Mouse (Mus musculus): ENCODE measurements around the gene Pth1r. TPM values are rescaled to one million over a fixed set of nuclear protein-coding genes. Genes with fewer than 3 reads are reported as not detected.
"Not testable (repeated sequence)": the region's sequence is repeated elsewhere in the genome, so short reads cannot be mapped to it uniquely, and the experiment has no call there.

Gene Pth1r
- total RNA-seq, 2 experiments from 2014 or later = 5.6 to 6.5 TPM

- peak; percentile 31 to 48 for DNase-seq (ENCODE audit: low spot score in 2 of 2)
Measured at GRCm38 (mm10) chr9:110684100-110684831, 62.7 kb downstream of the Pth1r start.

- no peak for DNase-seq (ENCODE audit: low spot score in 2 of 2)
Measured at GRCm38 (mm10) chr9:110683574-110684099, 63.3 kb downstream of the Pth1r start.

GRCm38 (mm10) chr9:110682697-110683096 is 64.2 kb downstream of the Pth1r start:
- not testable (repeated sequence) for DNase-seq (ENCODE audit: low spot score in 2 of 2)

DNA sequence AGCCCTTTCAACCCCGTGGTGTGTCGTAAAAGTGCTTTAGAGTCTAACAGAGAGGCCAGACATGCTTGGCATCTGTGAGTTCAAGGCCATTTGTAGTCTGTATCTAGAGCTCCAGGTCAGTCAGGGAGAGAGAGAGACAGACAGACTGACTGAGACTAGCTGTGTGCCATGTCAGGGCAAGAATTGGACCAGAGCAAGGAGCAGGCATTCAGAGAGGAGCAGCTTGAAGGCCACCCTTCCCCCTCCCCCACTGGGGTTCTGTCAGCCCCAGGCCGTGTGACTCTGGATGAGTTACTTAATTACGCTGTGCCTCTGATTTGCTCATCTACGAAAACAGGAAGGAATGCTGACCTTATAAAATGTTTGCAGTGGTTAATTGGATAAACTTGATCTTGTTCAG is 64.7 kb downstream of the Pth1r start:
- no peak for DNase-seq (ENCODE audit: low spot score in 2 of 2)

DNA sequence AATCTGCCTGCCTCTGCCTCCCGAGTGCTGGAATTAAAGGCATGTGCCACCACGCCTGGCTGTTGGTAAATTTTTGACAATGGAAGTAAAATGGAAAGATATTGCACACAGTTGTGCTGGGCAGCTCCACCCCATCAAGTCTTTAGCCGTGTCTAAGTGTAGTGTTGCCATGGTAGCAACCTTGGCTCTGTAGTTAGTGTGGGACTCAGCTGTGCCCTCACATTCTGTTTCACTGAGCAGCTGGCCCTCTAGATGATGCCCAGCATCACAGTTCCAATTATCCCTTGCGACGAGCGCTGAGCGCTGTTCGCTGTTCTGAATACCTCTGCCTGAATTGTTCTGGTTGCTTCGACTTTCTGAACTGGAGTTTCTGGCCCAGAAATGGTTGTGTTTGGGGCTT is 65.1 kb downstream of the Pth1r start:
- peak; percentile 32 to 58 for DNase-seq (ENCODE audit: low spot score in 2 of 2)

GRCm38 (mm10) chr9:110680736-110681507 is 66.0 kb downstream of the Pth1r start:
- no peak for DNase-seq (ENCODE audit: low spot score in 2 of 2)

GRCm38 (mm10) chr9:110678886-110679285 is 68.1 kb downstream of the Pth1r start:
- no peak for DNase-seq (ENCODE audit: low spot score in 2 of 2)

- no peak for DNase-seq (ENCODE audit: low spot score in 2 of 2)
Measured at GRCm38 (mm10) chr9:110676492-110676911, 70.4 kb downstream of the Pth1r start.

GRCm38 (mm10) chr9:110673107-110673752 is 73.7 kb downstream of the Pth1r start:
- no peak for DNase-seq (ENCODE audit: low spot score in 2 of 2)

DNA sequence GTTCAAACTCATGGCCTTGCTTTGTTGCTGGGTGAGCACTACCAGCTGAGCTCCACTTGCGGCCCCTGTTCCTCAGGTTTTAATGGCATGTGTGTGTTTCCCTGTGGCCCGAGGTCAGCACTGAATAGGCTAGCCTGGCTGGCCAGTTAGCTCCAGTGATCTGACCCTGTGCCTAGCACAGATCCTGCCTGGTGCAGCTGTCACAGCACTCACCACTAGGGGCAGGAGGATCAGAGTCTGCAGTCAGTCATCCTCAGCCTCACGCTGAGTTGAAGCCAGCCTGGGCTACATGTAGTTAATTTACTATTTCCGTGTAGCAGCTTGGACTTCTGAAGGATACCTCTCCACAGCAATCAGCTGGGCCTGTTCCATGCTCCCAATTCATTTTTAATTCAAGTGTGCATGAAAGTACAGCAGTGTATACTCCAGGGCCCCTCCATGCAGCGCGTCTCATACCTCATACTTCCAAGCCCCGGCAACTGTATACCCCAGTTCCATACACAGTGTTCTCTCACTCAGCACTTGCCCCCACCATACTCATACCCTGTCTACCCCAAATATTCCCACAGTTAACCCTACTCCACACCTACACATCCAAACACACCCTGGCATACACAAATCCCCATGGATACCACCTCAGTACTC is 74.4 kb downstream of the Pth1r start:
- no peak for DNase-seq (ENCODE audit: low spot score in 2 of 2)

Other genes with a start within 250 kb of the Pth1r start
- gene Setd2, start 214.5 kb downstream of the Pth1r start, total RNA-seq (2021) = 10 to 100 TPM; 68.1 to 68.3 TPM
- 1 to 10 TPM; 2.1 to 2.6 TPM for gene Nradd, start 122.7 kb downstream of the Pth1r start, total RNA-seq (2021)
- 1 to 10 TPM; 7.8 to 9.4 TPM for gene Nbeal2, start 93.0 kb downstream of the Pth1r start, total RNA-seq (2021)
- gene Ccdc12, start 90.6 kb downstream of the Pth1r start, total RNA-seq (2021) = 10 to 100 TPM; 40.1 to 47.1 TPM
- not detected for gene Myl3, start 5.3 kb downstream of the Pth1r start, total RNA-seq (2021)
- gene Prss42, start 51.0 kb upstream of the Pth1r start, total RNA-seq (2021) = not detected
- gene Prss44, start 66.8 kb upstream of the Pth1r start, total RNA-seq (2021) = not detected
- gene Prss43, start 79.5 kb upstream of the Pth1r start, total RNA-seq (2021) = under 1 TPM; 0.21 to 0.55 TPM
- under 1 TPM; 0.31 to 0.65 TPM for gene Prss45, start 87.4 kb upstream of the Pth1r start, total RNA-seq (2021)
- under 1 TPM in 1 of 2 experiments, not detected in 1; 0.31 TPM for gene Prss46, start 97.4 kb upstream of the Pth1r start, total RNA-seq (2021)
- under 1 TPM in 1 of 2 experiments, not detected in 1; 0.36 TPM for gene Prss50, start 110.8 kb upstream of the Pth1r start, total RNA-seq (2021)
- gene Als2cl, start 132.7 kb upstream of the Pth1r start, total RNA-seq (2021) = 10 to 100 TPM; 11.6 to 13.1 TPM
- 1 to 10 TPM; 1.8 to 2.0 TPM for gene Tmie, start 133.0 kb upstream of the Pth1r start, total RNA-seq (2021)
- gene Fam240a, start 169.7 kb upstream of the Pth1r start, total RNA-seq (2021) = not detected
- under 1 TPM; 0.37 to 0.57 TPM for gene Tdgf1, start 199.0 kb upstream of the Pth1r start, total RNA-seq (2021)
- gene Lrrc2, start 204.4 kb upstream of the Pth1r start, total RNA-seq (2021) = 1 to 10 TPM; 2.0 to 2.6 TPM
- under 1 TPM; 0.19 to 0.65 TPM for gene Rtp3, start 243.4 kb upstream of the Pth1r start, total RNA-seq (2021)